Mouse (Mus musculus) left cerebral cortex, postnatal 4 days (tissue): ENCODE data around the gene Zhx3. TPM values are rescaled to one million over a fixed set of nuclear protein-coding genes. Genes with fewer than 3 reads are reported as not detected.

ENCODE experiments used
- DNase-seq: peaks from one replicate; pipeline ENCODE4 v3.0.0-alpha.2; 2022
- intact Hi-C: fragments of 180-260 bp; cut with DNase I; formaldehyde crosslinking; loops from one replicate; pipeline ENCODE4 v1.15.1; 2025
- total RNA-seq, 2 experiments: library from RNA; stranded (reverse); gene quantifications; 2 replicates each; pipeline ENCODE4 v1.2.3; 2021

Zhx3 gene
- total RNA-seq, 2 experiments from 2014 or later, result 68.2 to 68.4 TPM

GRCm38 (mm10) chr2:160734331-160734730, 138.5 kb downstream of the Zhx3 start:
- no peak for DNase-seq
- intact Hi-C loops, result no loop called here

DNA sequence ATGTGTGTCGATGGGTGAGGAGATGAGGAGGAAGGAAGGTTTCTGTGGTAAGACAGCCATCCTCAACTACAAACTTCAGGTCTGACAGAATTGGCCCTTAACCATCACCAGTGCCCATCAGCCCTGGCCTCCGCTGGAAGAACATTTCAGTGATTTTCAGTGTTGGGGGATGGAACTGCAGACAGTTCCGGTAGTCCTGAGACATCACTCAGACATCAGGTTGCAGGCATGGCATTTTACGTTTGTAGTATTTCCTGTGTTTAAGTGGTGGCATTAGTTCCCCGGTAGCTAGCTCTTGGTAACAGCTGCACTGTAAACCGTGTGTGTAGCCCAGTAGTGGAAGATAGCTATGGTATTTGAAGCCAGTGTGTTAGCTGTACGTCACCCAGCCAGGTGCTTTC, 139.7 kb downstream of the Zhx3 start:
- DNase-seq, result no peak
- intact Hi-C loops, result no loop called here

GRCm38 (mm10) chr2:160732420-160732995, 140.3 kb downstream of the Zhx3 start:
- intact Hi-C loops, result no loop called here
- no peak for DNase-seq

GRCm38 (mm10) chr2:160731839-160732261, 140.9 kb downstream of the Zhx3 start:
- intact Hi-C loops, result no loop called here
- DNase-seq, result peak; percentile 84

DNA sequence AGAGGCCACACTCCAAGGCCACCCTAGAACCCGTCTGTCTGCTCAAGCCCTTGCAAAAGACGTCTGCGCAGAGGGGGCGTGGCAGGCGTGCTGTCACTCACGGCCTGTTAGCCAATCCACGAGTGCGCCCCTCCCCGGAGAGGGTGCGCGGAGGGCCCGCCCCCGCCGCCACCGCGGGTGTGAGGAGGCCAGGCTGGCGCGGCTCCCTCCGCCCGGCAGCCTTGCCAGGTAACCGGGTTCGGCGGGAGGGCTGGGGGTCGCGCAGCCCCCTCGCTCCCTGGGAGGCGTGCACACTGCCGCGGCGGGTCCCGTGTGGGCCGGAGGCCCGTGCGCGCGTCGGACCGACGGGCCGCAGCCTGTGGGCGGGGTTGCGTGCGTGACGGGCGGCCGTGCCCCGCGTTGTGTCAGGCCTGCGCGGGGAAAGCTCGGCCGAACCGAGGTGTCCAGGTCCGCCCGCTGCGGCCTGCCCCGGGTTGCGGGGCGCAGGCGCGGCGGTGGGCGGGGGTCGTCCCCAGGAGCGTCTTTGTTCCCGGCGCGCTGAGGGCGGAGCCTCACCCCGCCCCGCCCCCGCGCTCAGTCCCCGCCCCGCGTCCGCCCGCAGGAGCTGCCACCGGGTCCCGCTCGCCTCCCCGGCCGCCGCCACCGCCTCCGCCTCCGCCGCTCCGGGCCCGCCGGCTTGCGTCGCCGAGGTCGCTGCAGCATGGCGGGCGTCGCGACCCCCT, 141.5 kb downstream of the Zhx3 start, which contains the start of gene Plcg1:
Plcg1 (plus strand) TSS at position 184 of the 722 bp plus-strand sequence.
- DNase-seq, result peak; percentile 96
- intact Hi-C loops, result no loop called here

DNA sequence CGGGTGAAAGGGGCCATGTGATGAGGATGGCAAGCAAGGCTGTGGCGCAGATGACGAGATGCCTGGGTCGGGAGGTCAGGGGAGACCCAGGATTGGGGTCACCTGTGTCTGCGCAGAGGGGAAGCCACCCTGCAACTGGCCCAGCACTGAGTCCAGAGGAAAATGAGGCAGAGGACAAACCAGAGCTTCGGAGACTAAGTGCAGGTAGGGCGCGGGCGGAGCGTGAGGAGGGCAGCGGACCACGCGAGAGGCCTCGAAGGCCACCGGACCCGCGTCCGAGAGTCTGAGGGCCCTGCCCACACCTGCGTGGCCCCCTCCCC, 142.0 kb downstream of the Zhx3 start:
- intact Hi-C loops, result no loop called here

GRCm38 (mm10) chr2:160729851-160730796, 142.7 kb downstream of the Zhx3 start:
- no peak for DNase-seq
- intact Hi-C loops, result no loop called here

More for the DNA sequence above, 142.0 kb downstream of the Zhx3 start:
- no peak for DNase-seq

- intact Hi-C loops, result no loop called here
- DNase-seq, result no peak
These were observed 143.4 kb downstream of the Zhx3 start for GRCm38 (mm10) chr2:160729436-160729835.

DNA sequence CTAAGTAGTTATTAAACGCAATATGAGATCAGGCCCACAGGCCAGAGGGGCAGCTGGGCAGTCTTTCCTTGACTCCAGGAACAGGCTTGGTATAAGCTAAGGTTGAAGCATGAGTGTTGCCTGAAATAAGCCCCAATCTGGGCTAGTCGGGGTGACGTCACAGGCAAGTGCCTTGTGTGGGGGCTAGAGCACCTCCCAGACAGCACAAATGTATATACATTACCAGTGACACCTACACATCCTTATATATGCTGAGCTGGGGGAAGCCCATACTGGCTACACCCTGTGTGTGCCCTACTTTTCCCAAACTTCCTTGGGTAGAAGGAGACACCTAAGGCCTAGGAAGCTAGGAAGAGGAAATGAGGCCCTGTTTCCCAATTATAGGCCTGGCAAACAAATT, 143.8 kb downstream of the Zhx3 start:
- intact Hi-C loops, result no loop called here
- DNase-seq, result no peak

DNA sequence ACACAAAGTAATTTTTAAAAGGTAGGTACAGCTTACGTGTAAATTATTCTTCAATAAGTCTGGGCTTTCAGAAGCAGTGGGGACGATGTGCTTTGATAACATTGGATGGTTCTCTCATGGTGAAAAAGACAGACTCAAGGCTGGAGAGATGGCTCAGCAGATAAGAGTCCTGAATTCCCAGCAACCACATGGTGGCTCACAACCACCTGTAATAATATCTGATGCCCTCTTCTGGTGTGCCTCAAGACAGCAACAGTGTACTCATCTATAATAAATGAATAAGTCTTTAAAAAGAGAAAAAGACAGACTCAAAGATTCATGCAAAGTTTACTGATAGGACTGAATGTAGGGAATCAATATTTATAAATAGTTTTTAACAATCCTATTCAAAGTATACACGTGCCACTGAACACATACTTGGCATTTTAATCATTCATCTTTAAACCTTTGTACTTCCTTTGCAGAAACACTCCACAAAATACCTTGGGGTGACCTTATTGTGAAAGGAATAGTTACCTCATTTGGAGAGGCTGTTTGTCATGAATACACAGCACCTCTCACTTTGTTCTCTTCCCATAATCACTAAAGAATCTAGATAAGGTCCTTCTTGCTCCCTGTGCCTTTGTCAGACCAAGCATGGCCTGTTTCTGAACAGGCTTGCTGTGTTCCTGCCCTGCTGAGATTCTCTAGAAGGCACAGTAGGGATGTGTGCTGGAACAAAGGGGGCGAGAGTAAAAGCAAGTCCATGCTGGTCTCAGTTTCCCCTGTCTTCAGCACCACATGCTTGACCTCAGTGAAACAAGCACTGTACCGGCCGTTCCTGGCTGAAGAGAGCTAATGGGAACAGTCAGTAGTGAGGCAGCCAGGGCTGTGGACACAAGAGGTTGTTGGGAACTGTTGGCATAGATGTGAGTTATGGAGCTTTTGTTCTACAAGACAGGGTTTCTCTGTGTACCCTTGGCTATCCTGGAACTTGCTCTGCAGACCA, 146.6 kb downstream of the Zhx3 start:
- no peak for DNase-seq
- intact Hi-C loops, result no loop called here

DNA sequence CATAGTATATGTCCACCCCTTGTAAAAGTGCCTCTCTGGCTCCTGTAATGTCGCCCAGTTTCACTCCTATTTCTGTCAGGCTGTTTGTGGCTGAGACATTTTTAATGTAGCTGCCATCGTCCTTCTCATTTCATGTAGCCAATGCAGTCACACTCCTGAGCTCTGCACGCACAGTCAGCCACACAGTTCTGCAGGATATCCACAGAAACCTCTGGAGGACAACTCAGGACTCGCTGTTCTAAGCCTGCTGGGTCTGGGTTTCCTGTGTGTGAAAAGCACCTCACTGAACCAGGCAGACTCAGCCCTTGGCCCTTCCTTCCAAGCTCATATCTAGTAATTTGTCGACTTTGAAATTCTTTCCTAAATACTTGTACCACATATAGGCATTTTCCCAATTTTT, 148.3 kb downstream of the Zhx3 start:
- no peak for DNase-seq
- intact Hi-C loops, result no loop called here

DNA sequence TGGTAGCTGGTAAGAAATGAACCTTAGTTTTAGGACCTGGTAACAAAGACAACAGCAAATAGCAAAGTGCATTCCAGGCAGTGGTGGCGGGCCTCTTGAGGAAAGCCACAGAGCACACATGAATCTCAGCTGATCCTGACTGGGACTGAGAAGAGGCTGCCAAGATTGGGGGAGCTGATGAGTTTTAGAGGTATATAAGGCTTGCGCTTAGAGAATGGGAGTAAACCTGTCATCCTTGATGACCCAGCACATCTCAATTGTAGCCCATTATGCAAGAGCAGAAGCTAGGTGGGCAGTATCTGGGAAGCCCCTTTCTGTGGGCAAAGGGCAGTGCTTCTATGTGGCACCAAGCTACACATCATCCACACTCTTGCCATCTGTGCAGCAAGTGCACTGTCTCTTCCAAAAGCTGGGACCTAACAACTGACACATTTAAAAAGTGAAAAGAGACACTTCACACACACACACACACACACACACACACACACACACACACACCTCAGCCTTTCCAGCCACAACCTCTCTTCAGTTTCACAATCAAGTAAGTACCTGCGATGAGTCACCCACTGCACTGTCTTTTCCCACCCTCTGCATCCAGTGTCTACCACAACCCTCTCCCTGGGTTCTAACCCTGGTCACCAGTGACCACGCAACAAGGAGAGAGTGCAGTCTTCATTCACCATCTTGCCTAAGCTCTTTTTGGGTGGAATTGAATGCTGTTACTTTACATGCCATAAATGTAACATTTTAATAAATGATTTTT, 149.0 kb downstream of the Zhx3 start:
- DNase-seq, result no peak
- intact Hi-C loops, result no loop called here

DNA sequence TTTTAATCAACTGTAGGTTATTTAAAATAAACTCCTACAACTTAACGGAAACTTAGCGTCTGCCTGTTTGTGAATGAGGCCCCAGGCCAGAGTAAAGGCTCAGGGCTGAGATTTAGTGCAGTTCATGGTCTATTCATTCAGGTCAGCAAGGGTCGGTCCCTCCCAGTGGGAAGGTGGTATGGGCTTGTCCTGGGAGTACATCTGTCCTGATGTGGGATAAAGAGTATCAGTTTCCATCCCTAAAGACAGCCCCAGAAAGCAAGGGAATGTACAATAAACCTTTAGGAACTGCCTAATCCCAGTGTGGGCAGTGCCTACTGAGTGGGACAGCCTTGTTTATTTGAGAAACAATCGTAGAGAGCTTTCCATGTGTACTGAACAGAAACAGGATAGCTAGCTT, 150.1 kb downstream of the Zhx3 start:
- intact Hi-C loops, result no loop called here
- no peak for DNase-seq

GRCm38 (mm10) chr2:160718811-160719210, 154.0 kb downstream of the Zhx3 start:
- intact Hi-C loops, result loop anchor here (5.0 kb wide), 1 partner anchor 168 kb away; no protein-coding TSS in a partner anchor
- DNase-seq, result no peak

- peak; percentile 57 for DNase-seq
- intact Hi-C loops, result loop anchor here (5.0 kb wide), 1 partner anchor 170 kb away; no protein-coding TSS in a partner anchor
These were observed 155.5 kb downstream of the Zhx3 start for GRCm38 (mm10) chr2:160717269-160717668.

DNA sequence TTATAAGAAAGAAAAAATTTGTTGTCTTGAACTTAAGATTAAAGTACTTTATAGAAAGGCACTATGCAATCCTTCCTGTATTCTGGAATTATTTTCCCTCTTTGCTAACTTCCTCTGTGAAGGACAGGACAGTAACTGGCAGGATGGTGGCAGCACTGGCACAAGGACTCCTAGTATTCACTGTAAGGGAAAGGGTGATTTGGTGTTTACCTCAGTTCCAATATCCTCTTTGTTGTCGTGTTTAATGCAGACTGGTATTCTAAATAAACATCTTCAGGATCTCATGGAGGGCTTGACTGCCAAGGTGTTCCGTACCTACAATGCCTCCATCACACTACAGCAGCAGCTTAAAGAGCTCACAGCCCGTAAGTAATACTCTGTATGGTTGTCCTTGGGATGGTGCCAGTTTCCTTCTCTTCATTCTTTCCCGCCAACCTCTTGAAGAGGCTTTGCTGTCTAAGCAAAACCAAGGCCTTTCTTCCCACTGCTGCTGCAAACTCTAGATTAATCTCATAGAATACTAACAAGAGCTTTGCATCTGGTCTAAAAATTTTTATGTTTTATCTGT, 157.3 kb downstream of the Zhx3 start:
- no peak for DNase-seq
- intact Hi-C loops, result loop anchor here (5.0 kb wide), 1 partner anchor 172 kb away; no protein-coding TSS in a partner anchor

- no peak for DNase-seq
- intact Hi-C loops, result no loop called here
These were observed 165.1 kb downstream of the Zhx3 start for GRCm38 (mm10) chr2:160707673-160708072.

GRCm38 (mm10) chr2:160702824-160703223, 170.0 kb downstream of the Zhx3 start:
- intact Hi-C loops, result no loop called here

DNA sequence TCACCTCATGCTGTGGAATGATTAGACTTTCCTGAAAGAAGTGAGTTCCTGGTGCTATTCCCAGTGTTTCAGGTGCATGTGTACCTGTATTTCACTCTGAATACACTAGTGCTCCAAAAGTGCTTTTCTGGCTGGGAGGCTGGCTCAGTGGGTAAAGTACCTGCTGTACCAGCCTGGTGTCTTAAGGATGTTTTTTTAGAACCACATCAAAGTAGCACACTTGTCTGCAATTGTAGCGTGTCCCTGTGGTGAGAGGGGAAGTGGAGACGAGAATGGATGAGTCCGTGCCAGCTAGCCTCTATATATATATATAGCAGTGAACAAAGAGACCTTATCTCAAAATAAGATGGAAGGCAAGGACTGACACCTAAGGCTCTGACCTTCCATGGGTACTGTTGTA, 171.2 kb downstream of the Zhx3 start:
- DNase-seq, result no peak
- intact Hi-C loops, result no loop called here

More at GRCm38 (mm10) chr2:160702824-160703223, 170.0 kb downstream of the Zhx3 start:
- no peak for DNase-seq
